ENCODE assay signal across 7 mouse cellular contexts in genomic region chr6:48738961-48739779, GRCm38 (mm10). TPM values are rescaled to one million over a fixed set of nuclear protein-coding genes. Genes with fewer than 3 reads are reported as not detected.
DNase-seq lines count a peak whose midpoint lies in the region; ATAC-seq lines count a peak whose summit lies in the region.

Gimap1 (plus strand) TSS chr6:48739054.

- WGBS in midbrain, embryonic 11.5 days: 83% methylated on average over 15 of the region's 15 CpGs
- 83% methylated on average over 15 of the region's 15 CpGs for WGBS in forebrain, embryonic 11.5 days

- peak; percentile 29 for DNase-seq in adrenal gland, postnatal 10 days
- DNase-seq in heart, adult 9 months (ENCODE audit: low spot score in 2 of 2): peak; percentile 58 to 71
- DNase-seq in kidney, postnatal 10 days: peak; percentile 66
- DNase-seq in midbrain, embryonic 11.5 days (ENCODE audit: low spot score, missing footprints): no peak
- no peak for DNase-seq in testis, postnatal 14 days (ENCODE audit: low spot score)
- no peak for DNase-seq in forebrain, embryonic 11.5 days (ENCODE audit: low spot score)

- H3K9ac ChIP-seq in midbrain, embryonic 11.5 days (ENCODE audit: low read length): no peak within 1 kb of the TSS
- no peak within 1 kb of the TSS for H3K9ac ChIP-seq in forebrain, embryonic 11.5 days (ENCODE audit: low read length)

- peak; percentile 59; the same call in 1 of the 2 replicates for ATAC-seq in monocyte, adult 5-6 weeks (replicated peaks; ENCODE audit: insufficient number of reproducible peaks, low FRiP score, low TSS enrichment, poor library complexity, severe bottlenecking)
- ATAC-seq in midbrain, embryonic 11.5 days (ENCODE audit: low FRiP score): no peak
- no peak for ATAC-seq in forebrain, embryonic 11.5 days (replicated peaks; ENCODE audit: low FRiP score)

- no peaks in the 10 kb centered on the region for H3K9me3 ChIP-seq in midbrain, embryonic 11.5 days (ENCODE audit: control insufficient read depth, low read length)
- no peaks in the 10 kb centered on the region for H3K9me3 ChIP-seq in forebrain, embryonic 11.5 days (ENCODE audit: control insufficient read depth, low read length)

- no peaks in the 10 kb centered on the region for H3K4me1 ChIP-seq in midbrain, embryonic 11.5 days (ENCODE audit: control insufficient read depth, insufficient read depth, low read length)
- H3K4me1 ChIP-seq in forebrain, embryonic 11.5 days (replicated peaks; ENCODE audit: control insufficient read depth, insufficient read depth, low read length): no peaks in the 10 kb centered on the region

- no peak within 1 kb of the TSS for H3K4me2 ChIP-seq in midbrain, embryonic 11.5 days
- H3K4me2 ChIP-seq in forebrain, embryonic 11.5 days (ENCODE audit: low read depth, low read length, severe bottlenecking): no peak within 1 kb of the TSS

- no peak within 1 kb of the TSS for H3K4me3 ChIP-seq in midbrain, embryonic 11.5 days (ENCODE audit: low read depth, low read length)
- H3K4me3 ChIP-seq in forebrain, embryonic 11.5 days (ENCODE audit: low read depth, low read length): no peak within 1 kb of the TSS

- H3K27me3 ChIP-seq in midbrain, embryonic 11.5 days (ENCODE audit: control insufficient read depth, insufficient read depth, low read length): peaks cover 13% of the 10 kb centered on the region
- peaks cover 20% of the 10 kb centered on the region for H3K27me3 ChIP-seq in forebrain, embryonic 11.5 days (ENCODE audit: control insufficient read depth, insufficient read depth, low read length)

- no peak within 1 kb of the TSS for H3K27ac ChIP-seq in midbrain, embryonic 11.5 days (ENCODE audit: low read depth, low read length)
- no peak within 1 kb of the TSS for H3K27ac ChIP-seq in forebrain, embryonic 11.5 days (ENCODE audit: low read depth, low read length)

- H3K36me3 ChIP-seq in midbrain, embryonic 11.5 days (ENCODE audit: control insufficient read depth, insufficient read depth, low read length): no peaks in the 10 kb centered on the region
- H3K36me3 ChIP-seq in forebrain, embryonic 11.5 days (ENCODE audit: control insufficient read depth, insufficient read depth, low read length): no peaks in the 10 kb centered on the region

RNA-seq across cellular contexts. Expression of gene Gimap1, which starts in this region (rescaled TPM):
- 10 to 100 TPM; 18.7 to 24.2 TPM for total RNA-seq in adrenal gland, postnatal 10 days (2021)
- 99.2 to 313 TPM (median 123 TPM) in 3 replicates for total RNA-seq in monocyte, adult 5-6 weeks (2017)
- 4.7 TPM in 2 replicates for polyA plus RNA-seq in midbrain, embryonic 11.5 days (2014; fragmentation: Nextera tagmentation; extraction: Ambion mirVana)
- 5.4 and 6.4 TPM in 2 replicates for polyA plus RNA-seq in forebrain, embryonic 11.5 days (2014; fragmentation: Nextera tagmentation; extraction: Ambion mirVana)

Comparison
In these comparisons a context has a peak if more than half of its experiments do, and no peak if none do; other contexts are left out.
1. DNase-seq: peak in adrenal gland, postnatal 10 days (single experiment), heart, adult 9 months (2 of 2) and kidney, postnatal 10 days (single experiment); none in midbrain, embryonic 11.5 days (single experiment), testis, postnatal 14 days (single experiment) and forebrain, embryonic 11.5 days (single experiment).